Mouse (Mus musculus): ENCODE measurements around the gene Mapkap1.
"Not testable (repeated sequence)": the region's sequence is repeated elsewhere in the genome, so short reads cannot be mapped to it uniquely, and the experiment has no call there.

The Mapkap1 gene

GRCm38 (mm10) chr2:34431701-34432372 lies 25.3 kb downstream of the Mapkap1 start:
- in situ Hi-C loops (cut with MboI, MseI): no loop called here

GRCm38 (mm10) chr2:34432887-34433286 lies 26.3 kb downstream of the Mapkap1 start:
- in situ Hi-C loops (cut with MboI, MseI): not testable (repeated sequence)

GRCm38 (mm10) chr2:34436321-34436720 lies 29.8 kb downstream of the Mapkap1 start:
- in situ Hi-C loops (cut with MboI, MseI): no loop called here

- in situ Hi-C loops (cut with MboI, MseI): no loop called here
Observed at GRCm38 (mm10) chr2:34448756-34449155, 42.2 kb downstream of the Mapkap1 start.

GRCm38 (mm10) chr2:34462490-34462889 lies 55.9 kb downstream of the Mapkap1 start:
- in situ Hi-C loops (cut with MboI, MseI): no loop called here

- in situ Hi-C loops (cut with MboI, MseI): no loop called here
Observed at GRCm38 (mm10) chr2:34468559-34469141, 62.1 kb downstream of the Mapkap1 start.

- in situ Hi-C loops (cut with MboI, MseI): no loop called here
Observed at GRCm38 (mm10) chr2:34469324-34469723, 62.8 kb downstream of the Mapkap1 start.

- in situ Hi-C loops (cut with MboI, MseI): no loop called here
Observed at GRCm38 (mm10) chr2:34473775-34474174, 67.2 kb downstream of the Mapkap1 start.

- in situ Hi-C loops (cut with MboI, MseI): loop anchor here (10.0 kb wide), 1 partner anchor 727 kb away; no protein-coding TSS in a partner anchor
Observed at GRCm38 (mm10) chr2:34481401-34481800, 74.8 kb downstream of the Mapkap1 start.

GRCm38 (mm10) chr2:34482102-34482501 lies 75.5 kb downstream of the Mapkap1 start:
- in situ Hi-C loops (cut with MboI, MseI): loop anchor here (10.0 kb wide), 1 partner anchor 727 kb away; no protein-coding TSS in a partner anchor

- in situ Hi-C loops (cut with MboI, MseI): loop anchor here (10.0 kb wide), 1 partner anchor 728 kb away; no protein-coding TSS in a partner anchor
Observed at GRCm38 (mm10) chr2:34482531-34482930, 76.0 kb downstream of the Mapkap1 start.

- in situ Hi-C loops (cut with MboI, MseI): loop anchor here (10.0 kb wide), 1 partner anchor 732 kb away; no protein-coding TSS in a partner anchor
Observed at GRCm38 (mm10) chr2:34487281-34487680, 80.7 kb downstream of the Mapkap1 start.

GRCm38 (mm10) chr2:34503975-34504730 lies 97.6 kb downstream of the Mapkap1 start:
- in situ Hi-C loops (cut with MboI, MseI): no loop called here

GRCm38 (mm10) chr2:34506162-34506561 lies 99.6 kb downstream of the Mapkap1 start:
- in situ Hi-C loops (cut with MboI, MseI): not testable (repeated sequence)

GRCm38 (mm10) chr2:34509856-34510255 lies 103.3 kb downstream of the Mapkap1 start:
- in situ Hi-C loops (cut with MboI, MseI): no loop called here

GRCm38 (mm10) chr2:34515263-34515662 lies 108.7 kb downstream of the Mapkap1 start:
- in situ Hi-C loops (cut with MboI, MseI): no loop called here

- in situ Hi-C loops (cut with MboI, MseI): no loop called here
Observed at GRCm38 (mm10) chr2:34518083-34518482, 111.5 kb downstream of the Mapkap1 start.

GRCm38 (mm10) chr2:34518526-34518925 lies 112.0 kb downstream of the Mapkap1 start:
- in situ Hi-C loops (cut with MboI, MseI): no loop called here

- in situ Hi-C loops (cut with MboI, MseI): no loop called here
Observed at GRCm38 (mm10) chr2:34519525-34519924, 113.0 kb downstream of the Mapkap1 start.

GRCm38 (mm10) chr2:34521384-34521783 lies 114.8 kb downstream of the Mapkap1 start:
- in situ Hi-C loops (cut with MboI, MseI): no loop called here

- in situ Hi-C loops (cut with MboI, MseI): no loop called here
Observed at GRCm38 (mm10) chr2:34526527-34527371, 120.2 kb downstream of the Mapkap1 start.
